Mouse (Mus musculus) CD8-positive naive resting alpha-beta T cell, adult 2 months (primary cell): ENCODE results near the gene Podxl.

ENCODE experiments used
- DNase-seq, 2 experiments: peaks; one replicate each; pipeline ENCODE4 v3.0.0; 2022; ENCODE audit warnings: low read depth in 2 of 2, low spot score in 2 of 2

Gene Podxl

DNA sequence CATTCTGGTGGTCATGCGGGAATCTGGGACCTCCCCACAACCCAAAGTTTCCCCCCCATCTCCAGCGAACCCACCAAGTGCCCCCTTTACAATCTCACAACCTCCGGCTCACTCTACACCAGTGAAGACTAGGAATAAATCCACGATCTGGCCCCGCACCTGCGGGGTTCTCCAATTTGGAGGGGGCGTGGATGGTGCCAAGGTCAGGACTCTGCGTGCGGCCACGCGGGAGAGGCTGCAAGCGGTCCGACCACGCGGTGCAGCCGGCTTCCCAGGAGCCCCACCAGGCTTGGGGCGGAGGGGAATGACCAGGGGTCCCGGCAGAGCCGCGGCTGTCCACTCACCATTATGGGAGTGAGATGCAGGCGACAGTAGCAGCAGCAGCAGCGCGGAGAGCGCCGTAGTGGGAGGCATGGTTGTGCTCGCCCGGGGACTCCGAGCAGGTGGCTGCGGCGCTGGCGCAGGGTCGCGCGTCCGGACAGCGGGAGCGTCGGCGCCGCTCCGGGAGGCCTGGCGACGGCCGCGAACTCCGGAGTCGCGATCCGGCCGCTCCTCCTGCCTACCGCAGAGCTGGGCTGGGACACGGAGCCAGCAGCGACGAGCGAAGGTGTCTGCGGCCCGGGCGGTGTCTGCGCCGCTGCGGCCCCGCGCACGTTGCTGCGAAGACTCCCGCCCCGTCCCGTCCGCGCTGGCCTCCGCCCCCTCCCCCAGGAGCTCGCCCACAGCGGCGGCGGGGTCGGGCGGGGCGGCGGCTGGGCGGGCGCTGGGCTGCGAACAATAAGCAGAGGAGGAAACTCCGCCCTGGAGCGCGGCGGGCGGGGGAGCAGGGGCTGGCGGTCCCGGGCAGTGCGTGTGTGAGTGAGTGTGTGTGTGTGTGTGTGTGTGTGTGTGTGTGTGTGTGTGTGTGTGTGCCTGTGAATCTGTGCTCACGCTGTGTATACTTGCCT is at the start of gene Podxl:
Gene Podxl (minus strand): TSS at position 747 of the 947 bp plus-strand sequence.
- peak; percentile 10 to 23 for DNase-seq

GRCm38 (mm10) chr6:31612560-31613270 is 48.9 kb upstream of the Podxl start:
- DNase-seq = no peak

GRCm38 (mm10) chr6:31606429-31606828 is 42.6 kb upstream of the Podxl start:
- DNase-seq = no peak

DNA sequence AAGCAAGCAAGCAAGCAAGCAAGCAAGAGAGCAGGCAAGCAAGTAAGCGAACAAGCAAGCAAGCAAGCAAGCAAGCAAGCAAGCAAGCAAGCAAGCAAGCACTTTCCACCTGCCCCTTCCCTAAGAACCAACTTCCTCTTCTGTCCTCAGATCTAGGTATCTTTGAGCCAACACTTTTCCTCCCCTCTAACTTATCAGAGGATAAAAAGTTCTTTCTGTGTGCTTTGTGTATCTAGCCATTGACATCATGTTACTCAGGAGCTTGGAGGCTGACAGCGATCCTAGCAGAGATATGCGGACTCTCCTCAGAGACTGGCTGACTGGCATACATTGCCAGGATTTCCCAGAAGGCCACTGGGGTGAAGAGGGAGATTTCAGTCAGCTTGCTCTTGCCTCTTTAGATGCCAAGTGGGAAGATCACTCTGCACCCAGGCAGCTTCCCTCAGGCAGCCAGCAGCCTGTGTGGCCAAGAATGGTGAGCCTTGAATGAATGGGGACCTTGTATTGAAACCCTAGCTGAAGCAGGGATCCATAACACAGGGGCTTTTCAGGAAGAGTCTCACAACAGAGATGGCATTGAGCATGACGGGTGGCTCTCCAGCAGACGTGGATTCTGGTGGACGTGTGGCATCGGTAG is 41.0 kb upstream of the Podxl start:
- DNase-seq = no peak

DNA sequence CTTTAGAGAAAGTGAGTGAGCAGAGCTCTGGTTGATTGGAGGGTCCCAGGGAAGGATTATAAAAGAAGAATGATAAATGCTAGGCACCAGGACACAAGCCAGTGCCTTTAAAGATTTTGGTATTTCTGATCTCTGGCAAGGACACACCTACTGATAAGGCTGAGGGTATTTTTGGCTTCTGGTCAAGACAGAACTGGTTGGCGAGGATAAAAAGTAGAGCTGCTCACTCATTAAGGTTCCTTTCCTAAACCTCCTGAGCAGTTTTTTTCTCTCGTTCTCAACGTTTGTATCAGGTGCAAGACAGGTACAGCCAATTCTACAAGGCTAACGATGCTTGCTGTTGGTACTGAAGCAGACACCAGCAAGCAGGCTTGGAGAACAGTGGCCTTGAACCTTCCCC is 38.7 kb upstream of the Podxl start:
- no peak for DNase-seq

DNA sequence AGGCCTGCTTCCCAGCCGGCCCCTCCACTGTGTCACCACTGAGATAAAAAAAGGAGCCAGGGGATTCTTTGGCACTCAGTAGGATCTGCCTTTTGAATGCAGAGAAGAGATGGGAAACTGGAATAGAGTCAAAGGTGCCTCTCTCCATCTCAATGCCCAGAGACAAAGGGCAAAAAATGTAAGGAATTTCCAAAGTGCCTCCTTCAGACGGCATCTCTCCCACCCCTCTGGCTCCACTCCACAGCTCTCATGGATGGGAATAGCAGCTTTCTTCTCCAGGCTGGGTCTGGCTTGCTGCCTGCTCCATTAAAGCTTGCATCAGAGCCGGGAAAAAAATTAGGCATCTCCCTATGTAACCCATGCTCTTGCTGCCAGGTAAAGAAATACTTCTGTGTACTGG is 37.4 kb upstream of the Podxl start:
- DNase-seq = no peak

GRCm38 (mm10) chr6:31599863-31600262 is 36.1 kb upstream of the Podxl start:
- DNase-seq = no peak

DNA sequence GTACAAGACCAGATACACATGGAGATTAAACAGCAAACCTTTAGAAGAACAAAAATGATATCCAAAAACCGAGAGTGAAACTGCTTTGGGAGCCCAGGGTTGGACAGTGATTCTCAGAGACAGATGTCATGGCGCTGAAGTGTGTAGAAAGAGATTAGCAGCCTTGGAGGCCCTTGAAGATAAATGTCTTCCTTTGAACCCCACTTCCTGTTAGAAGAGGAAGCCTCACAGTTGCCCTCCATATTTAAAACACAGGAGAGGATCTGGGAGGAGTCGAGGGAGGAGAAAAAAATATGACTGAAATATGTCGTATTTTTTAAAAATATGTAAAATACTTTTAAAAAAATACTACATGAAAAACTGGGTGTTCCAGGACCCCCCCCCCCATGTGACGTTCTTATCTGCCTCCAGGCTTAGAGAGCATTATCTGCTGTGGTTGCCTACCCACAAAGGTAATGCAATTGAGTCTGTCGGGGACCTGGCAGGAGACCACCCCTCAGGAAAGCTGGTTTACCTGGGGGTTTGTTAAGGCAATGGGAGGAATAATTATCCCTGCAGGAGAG is 34.6 kb upstream of the Podxl start:
- DNase-seq = no peak

- no peak for DNase-seq
Measured at GRCm38 (mm10) chr6:31597136-31597460, 33.3 kb upstream of the Podxl start.

DNA sequence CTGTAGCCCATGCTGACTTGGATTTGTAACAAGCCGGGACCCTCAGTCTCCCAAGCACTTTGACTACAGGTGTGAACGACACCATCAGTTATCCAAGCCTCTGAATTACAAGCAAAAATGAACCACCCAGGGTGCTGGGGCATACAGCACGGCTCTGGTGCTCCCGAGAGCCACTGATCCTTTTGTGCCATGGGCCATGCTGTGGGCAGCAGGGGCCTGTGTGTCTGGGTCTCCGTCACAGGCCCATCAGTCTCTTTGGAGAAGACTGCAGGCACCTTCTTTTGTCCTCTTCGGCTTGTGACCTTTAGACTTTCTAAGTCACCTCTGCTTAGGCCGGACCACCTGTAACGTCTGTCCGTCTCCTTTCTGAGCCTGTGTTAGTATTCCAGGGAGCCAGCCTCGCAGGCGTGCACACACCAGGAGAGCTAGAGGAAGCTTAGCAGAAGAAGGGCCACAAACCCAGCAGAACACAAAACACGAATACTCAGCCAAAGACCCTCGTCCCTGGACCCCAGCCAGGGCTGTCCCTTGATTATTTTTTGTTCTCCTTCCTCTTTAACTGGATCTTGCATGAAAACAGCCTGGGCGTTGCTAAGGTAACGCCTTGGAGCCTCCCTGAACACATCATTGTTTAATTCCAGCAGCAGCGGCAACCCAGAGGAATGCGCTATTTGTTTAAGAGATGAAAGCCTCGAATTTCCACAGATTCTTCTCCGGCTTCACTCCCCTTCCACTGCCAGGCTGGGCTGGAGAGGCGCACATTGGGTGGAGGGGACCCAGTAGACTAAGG is 32.8 kb upstream of the Podxl start:
- no peak for DNase-seq

DNA sequence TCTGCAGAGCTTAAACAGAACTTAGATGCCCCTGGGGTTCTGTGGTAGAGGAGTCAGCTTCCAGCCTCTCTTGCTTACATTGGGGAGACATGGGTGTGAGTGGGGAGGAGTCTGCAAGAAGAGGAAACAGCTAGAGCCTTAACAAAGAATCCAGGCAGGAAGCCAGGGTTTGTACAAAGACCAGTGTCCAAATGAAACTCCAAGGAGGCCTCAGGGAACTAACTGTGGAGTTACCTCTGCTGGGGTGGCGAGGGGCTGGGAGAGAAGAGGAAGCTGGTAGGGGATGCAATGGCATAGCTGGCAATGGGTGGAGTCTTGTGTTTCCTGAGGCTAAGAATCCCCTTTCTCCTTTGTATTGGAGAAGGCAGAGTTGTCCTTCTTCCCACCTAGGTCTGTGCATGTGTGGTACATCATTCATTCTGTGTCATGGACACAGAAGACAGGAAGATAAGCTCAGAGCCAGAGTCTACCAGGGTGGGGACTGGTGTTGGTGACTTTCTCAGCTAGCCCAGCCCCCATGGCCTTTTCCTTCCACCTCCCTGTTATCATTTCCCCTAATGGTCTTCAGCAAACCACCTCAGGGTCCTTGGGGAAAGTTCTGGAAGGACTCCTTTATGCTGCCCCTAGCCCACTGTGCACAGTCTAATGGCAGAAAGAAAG is 28.9 kb upstream of the Podxl start:
- no peak for DNase-seq

GRCm38 (mm10) chr6:31592128-31592527 is 28.3 kb upstream of the Podxl start:
- DNase-seq = no peak

DNA sequence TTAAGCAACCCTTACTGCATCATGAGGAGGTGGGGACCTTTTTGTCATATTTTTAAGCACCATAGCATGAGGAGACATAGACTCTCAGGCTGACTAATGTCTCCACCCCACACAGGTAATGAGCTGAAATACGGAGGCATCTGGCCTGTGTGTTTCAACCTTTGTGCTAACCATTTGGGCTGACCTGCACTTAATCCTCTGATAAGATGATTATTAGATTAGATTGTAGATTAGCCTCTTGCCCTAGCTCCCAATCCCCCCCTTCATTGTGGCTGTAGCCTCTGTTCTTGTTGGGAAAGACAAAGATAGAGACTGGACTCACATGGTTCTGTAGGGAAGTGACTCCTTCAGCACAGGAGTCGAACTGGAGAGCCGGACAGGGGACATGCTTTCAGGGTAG is 27.9 kb upstream of the Podxl start:
- DNase-seq = no peak

DNA sequence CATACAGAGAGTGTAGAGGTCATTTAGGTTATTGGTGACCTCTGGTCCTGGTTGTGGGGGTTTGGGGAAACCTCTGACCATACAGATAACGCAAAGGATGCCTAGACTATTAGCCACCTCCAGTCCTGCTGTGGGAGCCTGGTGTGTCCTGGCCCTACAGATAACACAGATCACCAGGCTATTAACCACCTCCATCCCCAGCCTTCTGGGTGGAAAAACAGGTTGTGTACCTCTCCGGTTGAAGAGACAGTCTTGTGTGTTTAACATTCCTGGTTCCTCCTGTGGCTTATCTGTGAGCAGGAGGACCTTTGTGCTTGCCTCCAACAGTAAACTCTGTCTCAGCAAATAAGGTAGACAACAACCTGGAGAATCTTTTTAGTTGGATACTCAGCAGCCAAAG is 27.0 kb upstream of the Podxl start:
- DNase-seq = no peak

GRCm38 (mm10) chr6:31589268-31589667 is 25.5 kb upstream of the Podxl start:
- DNase-seq = no peak

DNA sequence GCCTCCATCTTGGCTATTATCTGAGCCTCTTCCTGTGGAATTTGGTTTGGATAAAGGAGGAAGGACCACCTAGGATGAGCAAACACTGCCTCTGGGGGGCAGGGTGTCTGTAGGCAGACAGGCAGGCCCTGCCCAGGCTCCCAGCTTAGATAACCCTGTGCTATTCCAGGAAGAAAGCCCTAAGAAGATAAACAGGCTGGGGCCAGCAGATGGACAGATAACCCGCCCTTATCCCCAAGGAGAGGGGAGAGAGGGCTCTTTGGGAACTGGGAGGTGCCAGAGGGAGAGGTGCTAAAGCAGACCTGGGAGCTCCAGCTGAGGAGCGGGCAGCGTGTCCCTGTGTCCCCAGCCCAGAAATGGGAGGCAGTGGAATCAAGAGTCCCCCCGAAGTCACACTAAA is 23.9 kb upstream of the Podxl start:
- no peak for DNase-seq

- no peak for DNase-seq
Measured at GRCm38 (mm10) chr6:31586127-31586526, 22.3 kb upstream of the Podxl start.

DNA sequence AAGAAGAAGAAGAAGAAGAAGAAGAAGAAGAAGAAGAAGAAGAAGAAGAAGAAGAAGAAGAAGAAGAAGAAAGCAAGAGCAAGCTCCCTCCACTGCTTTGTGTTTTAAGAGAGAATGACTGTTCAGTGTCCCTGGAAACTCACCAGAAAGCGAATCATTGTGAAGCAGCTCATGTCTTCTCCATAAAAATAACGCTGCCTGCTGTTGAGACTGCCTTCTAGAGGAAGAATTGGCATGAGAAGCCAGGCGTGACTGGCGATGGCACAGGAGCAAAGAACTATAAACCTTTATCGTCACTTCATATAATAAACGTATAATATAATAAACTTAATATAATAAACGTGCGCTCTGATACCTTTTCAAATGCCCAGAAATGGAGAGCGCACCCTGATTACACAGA is 12.4 kb upstream of the Podxl start:
- DNase-seq = no peak

GRCm38 (mm10) chr6:31575063-31575462 is 11.3 kb upstream of the Podxl start:
- no peak for DNase-seq

DNA sequence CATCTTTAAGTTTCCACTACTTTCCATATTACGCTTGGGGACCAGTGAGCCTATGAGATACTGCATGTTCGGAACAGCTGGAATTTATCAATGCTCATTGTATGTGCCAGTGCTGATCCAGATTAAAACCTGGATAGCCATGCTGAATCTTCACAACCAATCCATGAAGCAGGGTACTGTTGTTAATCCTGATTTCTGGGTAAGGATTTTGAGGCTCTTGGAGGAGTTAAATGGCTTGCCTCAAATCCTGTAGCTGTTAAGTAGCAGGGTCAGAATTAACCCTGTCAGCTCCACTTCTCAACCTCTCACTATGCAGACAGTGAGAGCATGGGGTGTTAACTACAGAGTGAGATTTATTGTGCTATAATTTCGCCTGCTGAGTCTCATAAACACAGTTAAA is 7.7 kb upstream of the Podxl start:
- no peak for DNase-seq
